Mouse (Mus musculus) MEL (cell line): ENCODE measurements at regions not wholly inside any gene's neighbourhood (a gene's known extent, or its start where the extent isn't known, plus 50 kb on each side); places are given as distances from the start of the nearest gene placed in this dataset.

ENCODE experiments used
- E2F4 ChIP-seq: IDR thresholded peaks from 2 replicates; pipeline ENCODE4 v1.6.1; 2011; ENCODE audit warnings: low read depth, low read length, improper control_type of control experiment, borderline replicate concordance
- EP300 ChIP-seq, 2 experiments: IDR thresholded peaks; 2 replicates each; pipeline ENCODE4 v1.6.1; 2011; ENCODE audit warnings: improper control_type of control experiment in 2 of 2, low read length in 2 of 2, low read depth in 1 of 2, mild to moderate bottlenecking in 1 of 2
- USF2 ChIP-seq, 2 experiments: IDR thresholded peaks; 2 replicates each; pipeline ENCODE4 v1.6.1; 2011 to 2012; ENCODE audit warnings: improper control_type of control experiment in 2 of 2, low read length in 2 of 2, borderline replicate concordance in 1 of 2, inconsistent platforms in 1 of 2, low read depth in 1 of 2, mild to moderate bottlenecking in 1 of 2; ENCODE audit not compliant: insufficient read depth in 1 of 2

- no peak for TF ChIP-seq EP300 (IDR thresholded peaks at IDR 0.05; ENCODE audit: low read depth in 1 of 2, low read length in 2 of 2)
- TF ChIP-seq USF2 (IDR thresholded peaks at IDR 0.05; ENCODE audit: borderline replicate concordance in 1 of 2, insufficient read depth in 1 of 2, low read depth in 1 of 2, low read length in 2 of 2) = no peak
- no peak for TF ChIP-seq E2F4
Observed at GRCm38 (mm10) chr8:100451231-100451630, 1035.0 kb upstream of the Cdh8 start.
